ENCODE assay signal across 24 mouse cellular contexts in the genomic region with DNA sequence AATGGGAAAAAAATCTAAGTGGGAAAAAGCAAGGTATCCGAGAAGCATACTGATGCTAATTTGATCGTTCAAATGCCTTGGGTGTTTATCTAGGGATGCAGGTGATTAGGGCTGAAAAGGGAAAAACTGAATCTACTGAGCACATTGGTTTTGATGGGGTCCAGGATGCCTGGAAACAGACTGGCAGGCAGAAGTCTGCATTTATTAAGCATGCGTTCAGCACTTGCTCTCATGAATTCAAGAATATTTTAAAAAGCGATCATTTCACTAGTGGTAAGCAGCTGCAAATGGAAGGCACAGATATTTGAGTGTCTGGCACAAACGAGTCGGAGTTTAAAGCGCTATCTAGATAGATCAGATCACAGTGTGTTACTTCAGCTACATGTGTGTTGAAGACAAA.
DNase-seq lines count a peak whose midpoint lies in the region; ATAC-seq and TF ChIP-seq lines count a peak whose summit lies in the region.
"Had no signal": no experiment of that assay in that cellular context is flagged by ENCODE, and none has a peak within 500 bp of the region (broad histone marks: within the 10 kb centered on the region; RNA-seq: fewer than 3 reads in every experiment).

No protein-coding gene starts in this region.

- peak overlapping the region; percentile 95 for H3K27ac ChIP-seq in layer of hippocampus, adult 2 months
- H3K27ac ChIP-seq in forebrain, embryonic 12.5 days = 0 out of 2 replicates have a peak overlapping the region, but pooled peaks have one; percentile 21
- H3K27ac ChIP-seq in forebrain, embryonic 16.5 days (ENCODE audit: low read length) = peak overlapping the region; percentile 85
- H3K27ac ChIP-seq: embryonic facial prominence, embryonic 15.5 days; gastrocnemius, adult 2 months; heart, embryonic 10.5 days; hindbrain, embryonic 12.5 days had no signal

- no peak for DNase-seq in layer of hippocampus, adult 2 months (ENCODE audit: low spot score in 2 of 2)
- DNase-seq in layer of hippocampus, postnatal 36 days = no peak
- DNase-seq in brain, adult 2 months (ENCODE audit: low read depth, low spot score) = peak; percentile 10
- no peak for DNase-seq in gastrocnemius, postnatal 25 days
- no peak for DNase-seq in embryo, embryonic 9.5 days (ENCODE audit: extremely low spot score)
- DNase-seq: adrenal gland, postnatal 14 days; cerebellum, adult 2 months; cerebellum, postnatal 10 days; gastrocnemius, adult 2 months; gastrocnemius, postnatal 36 days; heart, adult 11 months; heart, postnatal 10 days; heart, postnatal 4 days had no signal

- no peaks in the 10 kb centered on the region for H3K9me3 ChIP-seq in forebrain, embryonic 12.5 days
- H3K9me3 ChIP-seq in forebrain, embryonic 16.5 days (ENCODE audit: control insufficient read depth, low read length) = no peaks in the 10 kb centered on the region
- H3K9me3 ChIP-seq: embryonic facial prominence, embryonic 15.5 days; heart, embryonic 10.5 days; hindbrain, embryonic 12.5 days had no signal

- no peak overlapping the region for H3K9ac ChIP-seq in forebrain, embryonic 12.5 days
- H3K9ac ChIP-seq in forebrain, embryonic 16.5 days (replicated peaks; ENCODE audit: low read depth, low read length) = no peak overlapping the region
- H3K9ac ChIP-seq: embryonic facial prominence, embryonic 15.5 days; hindbrain, embryonic 12.5 days had no signal

- H3K4me2 ChIP-seq in forebrain, embryonic 12.5 days = no peak overlapping the region
- no peak overlapping the region; the same call in 1 of the 2 replicates for H3K4me2 ChIP-seq in forebrain, embryonic 16.5 days (ENCODE audit: low read length)
- H3K4me2 ChIP-seq: embryonic facial prominence, embryonic 15.5 days; hindbrain, embryonic 12.5 days had no signal

- H3K4me1 ChIP-seq in forebrain, embryonic 12.5 days = peaks cover 23% of the 10 kb centered on the region
- H3K4me1 ChIP-seq in forebrain, embryonic 16.5 days (replicated peaks; ENCODE audit: control insufficient read depth, insufficient read depth, low read length) = peaks cover 22% of the 10 kb centered on the region

- 0 out of 2 replicates have a peak, but pooled peaks cover 4% of the 10 kb centered on the region for H3K36me3 ChIP-seq in forebrain, embryonic 12.5 days (replicated peaks)
- H3K36me3 ChIP-seq in forebrain, embryonic 16.5 days (ENCODE audit: control insufficient read depth, insufficient read depth) = no peaks in the 10 kb centered on the region
- H3K36me3 ChIP-seq: embryonic facial prominence, embryonic 15.5 days; hindbrain, embryonic 12.5 days had no signal

- H3K27me3 ChIP-seq in forebrain, embryonic 12.5 days = no peaks in the 10 kb centered on the region
- no peaks in the 10 kb centered on the region for H3K27me3 ChIP-seq in forebrain, embryonic 16.5 days (replicated peaks; ENCODE audit: control insufficient read depth, insufficient read depth, low read length)
- H3K27me3 ChIP-seq: CH12.LX; embryonic facial prominence, embryonic 15.5 days; hindbrain, embryonic 12.5 days; Patski had no signal

- no peak for TF ChIP-seq CTCF in layer of hippocampus, adult 2 months (conservative IDR thresholded peaks at IDR 0.05)

- 69% methylated on average over 7 of the region's 7 CpGs for WGBS in forebrain, embryonic 12.5 days
- 33% methylated on average over 7 of the region's 7 CpGs for WGBS in forebrain, embryonic 16.5 days

- no peak overlapping the region for H3K4me3 ChIP-seq in layer of hippocampus, adult 2 months
- H3K4me3 ChIP-seq in forebrain, embryonic 12.5 days (replicated peaks) = no peak overlapping the region
- H3K4me3 ChIP-seq in forebrain, embryonic 16.5 days (replicated peaks; ENCODE audit: low read length) = no peak overlapping the region
- H3K4me3 ChIP-seq: embryonic facial prominence, embryonic 15.5 days; erythroblast, embryonic 14.5 days; gastrocnemius, adult 2 months; heart, embryonic 10.5 days; hindbrain, embryonic 12.5 days had no signal

- no peak for ATAC-seq in forebrain, embryonic 12.5 days (ENCODE audit: low FRiP score)
- ATAC-seq in forebrain, embryonic 16.5 days = no peak
- ATAC-seq: activated CD4-positive, CD25-positive, alpha-beta regulatory T cell, adult 4 months; hindbrain, embryonic 16.5 days; inflammation-experienced regulatory T-cells, adult 6 months; Patski had no signal

Comparison
In these comparisons a context has a peak if more than half of its experiments do, and no peak if none do; other contexts are left out.
1. H3K27ac ChIP-seq: peak in every context shown above with its lines; median percentile 95 in layer of hippocampus, adult 2 months; 85 in forebrain, embryonic 16.5 days; 21 in forebrain, embryonic 12.5 days.